Mouse (Mus musculus): Measurements from ENCODE around the gene Pmm1.

DNA sequence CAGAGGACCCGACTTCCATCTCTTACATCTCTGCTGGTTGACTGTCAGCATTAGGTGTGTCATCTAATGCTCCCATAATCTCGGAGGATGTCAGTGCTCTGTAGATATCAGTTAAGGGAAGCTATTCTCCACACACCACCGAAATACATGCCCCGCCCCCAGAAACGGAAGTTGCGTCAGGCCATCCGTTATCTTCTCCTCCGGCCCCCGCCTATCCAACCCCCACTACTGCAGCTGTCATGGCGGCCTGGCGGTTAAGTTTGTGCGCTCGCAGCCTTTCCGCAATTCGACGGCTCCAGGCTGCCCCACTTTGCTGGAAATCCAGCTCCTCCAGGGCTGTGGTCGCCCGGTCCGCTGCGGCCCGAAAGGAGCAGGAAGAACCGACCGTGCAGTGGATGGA lies 19.6 kb upstream of the Pmm1 start, which contains the start of gene 1700029P11Rik:
- no peak for TF ChIP-seq CTCF (IDR thresholded peaks at IDR 0.05; ENCODE audit: control insufficient read depth, insufficient read depth, insufficient replicate concordance, low read depth, low read length)
- TF ChIP-seq POLR2A (IDR thresholded peaks at IDR 0.05; ENCODE audit: control insufficient read depth, low read depth, low read length), result peak; percentile 72

Measured in testis, adult 2 months (tissue).